Mouse (Mus musculus): ENCODE measurements around the gene Map3k13. TPM values are rescaled to one million over a fixed set of nuclear protein-coding genes. Genes with fewer than 3 reads are reported as not detected.
"Not testable (repeated sequence)": the region's sequence is repeated elsewhere in the genome, so short reads cannot be mapped to it uniquely, and the experiment has no call there.

Map3k13 gene
- polyA plus RNA-seq, 1 experiment, result 13.3 TPM

GRCm38 (mm10) chr16:21791779-21792178, 2.4 kb upstream of the Map3k13 start:
- Histone ChIP-seq H3K27me3 (ENCODE audit: control insufficient read depth, insufficient read depth, low read length) (no peaks in the 10 kb centered on the region), H3K4me1 (ENCODE audit: control insufficient read depth, insufficient read depth, low read length) (peaks cover 5% of the 10 kb centered on the region; the same call in 1 of the 2 replicates), H3K4me3 (replicated peaks; ENCODE audit: insufficient read depth, low read depth, low read length) (no peak overlapping the region), H3K27ac (ENCODE audit: insufficient read depth, low read length) (no peak overlapping the region)
- TF ChIP-seq POLR2A (IDR thresholded peaks at IDR 0.05; ENCODE audit: borderline replicate concordance, insufficient read depth, low read length) (no peak), CTCF (IDR thresholded peaks at IDR 0.05; ENCODE audit: borderline replicate concordance, insufficient read depth, low read depth, low read length) (no peak)
- 65% methylated on average over 3 of the region's 3 CpGs for WGBS
- DNase-seq, result no peak

- not testable (repeated sequence) for H3K4me3 ChIP-seq (replicated peaks; ENCODE audit: insufficient read depth, low read depth, low read length); H3K27me3 ChIP-seq (ENCODE audit: control insufficient read depth, insufficient read depth, low read length); H3K27ac ChIP-seq (ENCODE audit: insufficient read depth, low read length); DNase-seq; H3K4me1 ChIP-seq (ENCODE audit: control insufficient read depth, insufficient read depth, low read length)
- WGBS, result 36% methylated on average over 2 of the region's 2 CpGs
Measured at GRCm38 (mm10) chr16:21793080-21793810, 901 bp upstream of the Map3k13 start.

- no peak for DNase-seq
- peak overlapping the region; percentile 89 for H3K27ac ChIP-seq (ENCODE audit: insufficient read depth, low read length)
- H3K27me3 ChIP-seq (ENCODE audit: control insufficient read depth, insufficient read depth, low read length), result no peaks in the 10 kb centered on the region
- 0% methylated on average over 14 of the region's 14 CpGs for WGBS
- peak overlapping the region; percentile 96 for H3K4me3 ChIP-seq (replicated peaks; ENCODE audit: insufficient read depth, low read depth, low read length)
- TF ChIP-seq POLR2A (IDR thresholded peaks at IDR 0.05; ENCODE audit: borderline replicate concordance, insufficient read depth, low read length) (no peak), CTCF (IDR thresholded peaks at IDR 0.05; ENCODE audit: borderline replicate concordance, insufficient read depth, low read depth, low read length) (no peak)
- peaks cover 8% of the 10 kb centered on the region; the same call in 1 of the 2 replicates for H3K4me1 ChIP-seq (ENCODE audit: control insufficient read depth, insufficient read depth, low read length)
Measured at GRCm38 (mm10) chr16:21794697-21795045, 525 bp downstream of the Map3k13 start.

GRCm38 (mm10) chr16:21795071-21795470, 925 bp downstream of the Map3k13 start:
- DNase-seq, result no peak
- Histone ChIP-seq H3K27ac (ENCODE audit: insufficient read depth, low read length) (no peak overlapping the region), H3K4me1 (ENCODE audit: control insufficient read depth, insufficient read depth, low read length) (peaks cover 8% of the 10 kb centered on the region; the same call in 1 of the 2 replicates), H3K4me3 (replicated peaks; ENCODE audit: insufficient read depth, low read depth, low read length) (peak overlapping the region; percentile 96), H3K27me3 (ENCODE audit: control insufficient read depth, insufficient read depth, low read length) (no peaks in the 10 kb centered on the region)
- no peak for TF ChIP-seq POLR2A (IDR thresholded peaks at IDR 0.05; ENCODE audit: borderline replicate concordance, insufficient read depth, low read length)
- no peak for TF ChIP-seq CTCF (IDR thresholded peaks at IDR 0.05; ENCODE audit: borderline replicate concordance, insufficient read depth, low read depth, low read length)
- 2% methylated on average over 5 of the region's 5 CpGs for WGBS

GRCm38 (mm10) chr16:21804258-21804657, 10.1 kb downstream of the Map3k13 start:
- Histone ChIP-seq H3K27me3 (ENCODE audit: control insufficient read depth, insufficient read depth, low read length) (no peaks in the 10 kb centered on the region), H3K4me1 (ENCODE audit: control insufficient read depth, insufficient read depth, low read length) (no peaks in the 10 kb centered on the region; the same call in 1 of the 2 replicates), H3K27ac (ENCODE audit: insufficient read depth, low read length) (no peak overlapping the region), H3K4me3 (replicated peaks; ENCODE audit: insufficient read depth, low read depth, low read length) (no peak overlapping the region)
- no peak for TF ChIP-seq CTCF (IDR thresholded peaks at IDR 0.05; ENCODE audit: borderline replicate concordance, insufficient read depth, low read depth, low read length)
- no peak for TF ChIP-seq POLR2A (IDR thresholded peaks at IDR 0.05; ENCODE audit: borderline replicate concordance, insufficient read depth, low read length)
- DNase-seq, result peak; percentile 47 to 74
- 79% methylated on average over 1 of the region's 1 CpGs for WGBS

- no peak overlapping the region for H3K4me3 ChIP-seq (replicated peaks; ENCODE audit: insufficient read depth, low read depth, low read length)
- no peak for DNase-seq
- 82% methylated on average over 1 of the region's 1 CpGs for WGBS
- TF ChIP-seq POLR2A (IDR thresholded peaks at IDR 0.05; ENCODE audit: borderline replicate concordance, insufficient read depth, low read length) (no peak), CTCF (IDR thresholded peaks at IDR 0.05; ENCODE audit: borderline replicate concordance, insufficient read depth, low read depth, low read length) (no peak)
- H3K27ac ChIP-seq (ENCODE audit: insufficient read depth, low read length), result no peak overlapping the region
- H3K27me3 ChIP-seq (ENCODE audit: control insufficient read depth, insufficient read depth, low read length), result no peaks in the 10 kb centered on the region
- no peaks in the 10 kb centered on the region; the same call in 1 of the 2 replicates for H3K4me1 ChIP-seq (ENCODE audit: control insufficient read depth, insufficient read depth, low read length)
Measured at GRCm38 (mm10) chr16:21806892-21807291, 12.7 kb downstream of the Map3k13 start.

GRCm38 (mm10) chr16:21807786-21808185, 13.6 kb downstream of the Map3k13 start:
- 91% methylated on average over 7 of the region's 7 CpGs for WGBS
- H3K27me3 ChIP-seq (ENCODE audit: control insufficient read depth, insufficient read depth, low read length); H3K4me1 ChIP-seq (ENCODE audit: control insufficient read depth, insufficient read depth, low read length); H3K4me3 ChIP-seq (replicated peaks; ENCODE audit: insufficient read depth, low read depth, low read length); DNase-seq; H3K27ac ChIP-seq (ENCODE audit: insufficient read depth, low read length): not testable (repeated sequence)

GRCm38 (mm10) chr16:21813164-21813834, 19.2 kb downstream of the Map3k13 start:
- DNase-seq, result no peak
- H3K27me3 ChIP-seq (ENCODE audit: control insufficient read depth, insufficient read depth, low read length), result no peaks in the 10 kb centered on the region
- no peak overlapping the region for H3K27ac ChIP-seq (ENCODE audit: insufficient read depth, low read length)
- H3K4me3 ChIP-seq (replicated peaks; ENCODE audit: insufficient read depth, low read depth, low read length), result no peak overlapping the region
- H3K4me1 ChIP-seq (ENCODE audit: control insufficient read depth, insufficient read depth, low read length), result no peaks in the 10 kb centered on the region; the same call in 1 of the 2 replicates
- 61% methylated on average over 6 of the region's 6 CpGs for WGBS
- TF ChIP-seq POLR2A (IDR thresholded peaks at IDR 0.05; ENCODE audit: borderline replicate concordance, insufficient read depth, low read length) (no peak), CTCF (IDR thresholded peaks at IDR 0.05; ENCODE audit: borderline replicate concordance, insufficient read depth, low read depth, low read length) (no peak)
